Mouse (Mus musculus): ENCODE measurements around the gene Irak3. TPM values are rescaled to one million over a fixed set of nuclear protein-coding genes. Genes with fewer than 3 reads are reported as not detected.
A peak's percentile ranks its signal among the peaks of the same experiment; 100 is the strongest.

The Irak3 gene
- 1.6 and 1.7 TPM in 2 replicates for polyA plus RNA-seq (2015; fragmentation: Nextera tagmentation; extraction: Ambion mirVana)

DNA sequence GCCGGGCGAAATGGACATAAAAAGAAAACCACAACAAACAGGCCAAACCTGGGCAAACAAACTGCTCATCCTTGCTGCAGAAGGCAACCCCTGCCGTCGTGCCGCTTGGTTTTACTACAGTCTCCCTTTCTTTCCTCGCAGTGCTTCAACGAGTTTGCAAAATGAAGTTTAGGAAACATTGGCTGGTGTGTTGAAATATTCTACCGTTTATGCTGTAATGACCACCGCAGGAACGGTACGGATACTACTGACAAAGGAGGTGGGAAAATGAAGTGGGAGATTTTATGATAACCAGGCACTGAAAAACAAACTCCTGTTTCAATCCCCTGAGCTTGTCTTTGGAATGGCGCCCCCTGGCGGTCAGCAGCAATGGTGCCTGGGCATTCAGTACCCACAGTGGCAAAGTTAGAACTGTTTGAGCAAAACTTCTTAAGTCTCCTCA is at the start of gene Irak3:
Irak3 (minus strand) TSS at position 170 of the 442 bp plus-strand sequence.
- no peaks in the 10 kb centered on the region for H3K36me3 ChIP-seq (ENCODE audit: insufficient read depth, low read length)
- H3K9ac ChIP-seq (replicated peaks; ENCODE audit: low read depth), result peak within 1 kb of the TSS; percentile 44
- DNase-seq (ENCODE audit: low spot score) (peak; percentile 89), ATAC-seq (peak; percentile 74)
- peak within 1 kb of the TSS; percentile 49 for H3K27ac ChIP-seq (ENCODE audit: low read length)
- no peaks in the 10 kb centered on the region for H3K4me1 ChIP-seq (ENCODE audit: insufficient read depth, low read depth, low read length)
- H3K4me3 ChIP-seq (ENCODE audit: low read depth, low read length), result peak within 1 kb of the TSS; percentile 58
- H3K27me3 ChIP-seq (replicated peaks; ENCODE audit: insufficient read depth, low read length), result no peaks in the 10 kb centered on the region
- H3K4me2 ChIP-seq (replicated peaks; ENCODE audit: low read depth, low read length), result peak within 1 kb of the TSS; percentile 87
- no peaks in the 10 kb centered on the region for H3K9me3 ChIP-seq (ENCODE audit: low read length)
- under 1% methylated on average over 13 of the region's 13 CpGs for WGBS
- no peak for TF ChIP-seq EP300 (IDR thresholded peaks at IDR 0.05)
- TF ChIP-seq CTCF (IDR thresholded peaks at IDR 0.05), result peak; percentile 96

DNA sequence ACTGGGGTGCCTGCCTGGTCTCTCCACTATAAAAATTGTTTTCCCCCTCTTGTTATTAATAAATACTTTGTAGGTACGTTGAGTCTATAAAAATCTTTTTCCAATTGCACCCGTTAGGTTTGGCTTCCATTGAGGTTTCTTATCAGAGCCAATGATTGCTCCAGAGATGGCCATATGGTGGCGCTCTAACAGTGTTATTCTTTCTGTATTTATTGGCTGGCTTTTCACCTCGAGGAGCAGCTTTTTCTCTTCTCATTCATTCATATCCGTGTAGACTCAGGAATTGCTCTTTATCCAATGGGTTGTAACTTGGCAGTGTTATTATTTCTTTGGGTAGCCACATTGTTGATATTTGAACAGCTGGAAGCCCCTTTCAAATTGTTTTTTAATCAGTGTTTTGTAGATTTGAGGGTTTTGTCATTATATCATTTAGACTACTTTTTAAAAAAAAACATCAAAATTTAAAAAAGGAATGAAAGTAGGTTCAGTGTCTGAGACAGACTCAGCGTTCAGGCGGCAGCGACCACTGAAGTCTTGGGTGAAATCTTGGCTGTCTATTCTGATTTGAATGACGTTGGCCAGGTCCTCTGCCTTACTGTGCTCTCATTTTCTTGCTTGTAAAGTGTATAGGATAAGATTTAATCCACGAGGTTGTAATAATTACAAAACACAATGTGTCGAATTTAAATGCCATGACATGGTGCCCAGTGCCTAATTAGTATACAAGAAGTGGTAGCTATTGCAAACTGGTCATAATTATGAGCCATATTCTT is 49.2 kb upstream of the Irak3 start:
- no peak for TF ChIP-seq EP300 (IDR thresholded peaks at IDR 0.05)
- TF ChIP-seq CTCF (IDR thresholded peaks at IDR 0.05), result peak; percentile 26; the same call in 1 of the 2 replicates
- Histone ChIP-seq H3K9ac (replicated peaks; ENCODE audit: low read depth) (no peak overlapping the region), H3K27me3 (replicated peaks; ENCODE audit: insufficient read depth, low read length) (no peaks in the 10 kb centered on the region), H3K27ac (ENCODE audit: low read length) (no peak overlapping the region), H3K36me3 (ENCODE audit: insufficient read depth, low read length) (no peaks in the 10 kb centered on the region), H3K9me3 (ENCODE audit: low read length) (no peaks in the 10 kb centered on the region), H3K4me1 (ENCODE audit: insufficient read depth, low read depth, low read length) (no peaks in the 10 kb centered on the region), H3K4me2 (replicated peaks; ENCODE audit: low read depth, low read length) (no peak overlapping the region), H3K4me3 (ENCODE audit: low read depth, low read length) (no peak overlapping the region)
- ATAC-seq, result no peak
- DNase-seq (ENCODE audit: low spot score), result no peak
- WGBS, result 57% methylated on average over 11 of the region's 11 CpGs

DNA sequence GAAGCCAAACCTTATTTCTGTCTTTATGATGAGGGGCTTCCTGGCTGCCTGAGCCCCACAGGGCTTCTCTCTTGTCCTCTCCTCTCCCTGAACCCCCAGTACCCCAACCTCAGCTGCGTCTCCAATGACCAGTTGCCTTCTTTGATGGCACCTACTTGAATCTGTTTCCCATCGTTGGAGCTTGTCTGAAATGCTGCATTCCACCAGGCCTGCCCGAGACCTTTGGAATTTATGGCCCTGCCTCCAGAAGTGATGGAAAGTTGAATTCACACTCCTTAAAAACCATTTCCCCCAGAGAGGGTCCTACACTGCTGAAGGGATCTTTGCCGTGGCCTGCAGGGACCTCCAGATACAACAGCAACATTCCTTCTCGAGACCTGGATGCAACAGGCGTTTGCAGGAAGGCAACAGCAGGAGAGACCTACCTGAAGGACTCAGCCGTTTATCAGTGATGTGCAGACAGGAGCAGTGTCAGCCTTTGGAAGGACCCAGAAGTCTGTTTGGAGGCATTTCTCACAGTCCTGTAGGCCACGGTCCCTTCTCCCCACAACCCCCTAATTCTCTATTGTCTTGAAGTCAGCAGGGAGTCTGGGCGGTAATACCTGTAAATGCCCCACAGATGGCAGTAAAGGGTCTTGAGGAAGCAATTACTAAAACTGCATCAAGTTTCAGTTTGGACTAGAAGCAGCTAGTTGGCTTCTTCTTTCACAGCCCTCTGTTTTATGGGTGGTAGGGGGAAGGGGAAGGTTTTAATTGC is 45.2 kb upstream of the Irak3 start:
- TF ChIP-seq EP300 (IDR thresholded peaks at IDR 0.05) (no peak), CTCF (IDR thresholded peaks at IDR 0.05) (peak; percentile 83)
- Histone ChIP-seq H3K9me3 (ENCODE audit: low read length) (no peaks in the 10 kb centered on the region), H3K9ac (replicated peaks; ENCODE audit: low read depth) (no peak overlapping the region), H3K27ac (ENCODE audit: low read length) (no peak overlapping the region), H3K4me3 (ENCODE audit: low read depth, low read length) (no peak overlapping the region), H3K4me2 (replicated peaks; ENCODE audit: low read depth, low read length) (no peak overlapping the region), H3K4me1 (ENCODE audit: insufficient read depth, low read depth, low read length) (no peaks in the 10 kb centered on the region), H3K27me3 (replicated peaks; ENCODE audit: insufficient read depth, low read length) (no peaks in the 10 kb centered on the region), H3K36me3 (ENCODE audit: insufficient read depth, low read length) (no peaks in the 10 kb centered on the region)
- no peak for ATAC-seq
- WGBS, result 38% methylated on average over 9 of the region's 9 CpGs
- DNase-seq (ENCODE audit: low spot score), result peak; percentile 84

DNA sequence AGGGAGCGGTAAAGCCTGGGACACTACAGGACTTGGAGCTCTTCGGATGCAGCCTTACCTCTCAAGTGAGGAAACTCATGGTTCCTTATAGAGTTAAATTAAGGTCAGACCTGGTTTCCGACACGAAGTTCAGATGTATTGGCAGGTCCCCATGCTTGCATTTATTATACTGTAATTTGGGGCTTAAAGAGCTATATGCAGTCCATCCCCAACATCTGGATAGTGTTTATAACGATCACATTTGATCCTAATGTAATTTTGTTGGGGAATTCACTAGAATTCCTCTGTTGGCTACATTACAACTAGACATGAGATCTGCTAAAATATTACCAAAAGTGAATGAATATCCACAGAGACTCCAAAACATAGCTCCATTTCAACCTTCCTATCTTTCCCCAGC is 43.8 kb upstream of the Irak3 start:
- H3K4me1 ChIP-seq (ENCODE audit: insufficient read depth, low read depth, low read length), result no peaks in the 10 kb centered on the region
- no peak overlapping the region for H3K4me3 ChIP-seq (ENCODE audit: low read depth, low read length)
- no peak overlapping the region for H3K27ac ChIP-seq (ENCODE audit: low read length)
- WGBS, result 72% methylated on average over 5 of the region's 5 CpGs
- H3K9ac ChIP-seq (replicated peaks; ENCODE audit: low read depth), result no peak overlapping the region
- no peak for DNase-seq (ENCODE audit: low spot score)
- TF ChIP-seq EP300 (IDR thresholded peaks at IDR 0.05), result no peak
- TF ChIP-seq CTCF (IDR thresholded peaks at IDR 0.05), result no peak
- H3K27me3 ChIP-seq (replicated peaks; ENCODE audit: insufficient read depth, low read length), result no peaks in the 10 kb centered on the region
- H3K36me3 ChIP-seq (ENCODE audit: insufficient read depth, low read length), result no peaks in the 10 kb centered on the region
- no peak overlapping the region for H3K4me2 ChIP-seq (replicated peaks; ENCODE audit: low read depth, low read length)
- ATAC-seq, result no peak
- H3K9me3 ChIP-seq (ENCODE audit: low read length), result no peaks in the 10 kb centered on the region

DNA sequence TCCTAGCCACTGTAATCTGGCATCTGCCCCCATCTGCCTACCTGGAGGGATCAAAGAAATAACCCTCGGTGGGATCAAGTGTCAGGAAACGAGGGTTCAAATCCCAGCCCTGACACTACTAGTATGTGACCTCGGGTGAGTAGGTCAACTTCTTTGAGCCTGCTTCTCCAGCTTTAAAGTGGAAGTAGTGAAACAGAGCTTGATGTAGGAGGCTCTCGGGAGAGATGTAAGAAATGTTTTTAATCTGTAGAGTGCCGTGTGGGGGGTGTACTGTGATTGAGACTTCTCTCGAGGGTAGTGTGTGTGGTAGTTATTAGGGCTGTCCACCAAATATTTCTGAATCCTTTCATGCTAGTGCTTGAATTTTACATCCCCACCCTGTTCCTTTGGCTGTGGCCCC is 40.5 kb upstream of the Irak3 start:
- 50% methylated on average over 6 of the region's 6 CpGs for WGBS
- H3K36me3 ChIP-seq (ENCODE audit: insufficient read depth, low read length), result no peaks in the 10 kb centered on the region
- H3K4me3 ChIP-seq (ENCODE audit: low read depth, low read length), result no peak overlapping the region
- H3K4me1 ChIP-seq (ENCODE audit: insufficient read depth, low read depth, low read length), result no peaks in the 10 kb centered on the region
- H3K9me3 ChIP-seq (ENCODE audit: low read length), result no peaks in the 10 kb centered on the region
- no peak overlapping the region for H3K4me2 ChIP-seq (replicated peaks; ENCODE audit: low read depth, low read length)
- ATAC-seq (no peak), DNase-seq (ENCODE audit: low spot score) (no peak)
- H3K27ac ChIP-seq (ENCODE audit: low read length), result no peak overlapping the region
- no peaks in the 10 kb centered on the region for H3K27me3 ChIP-seq (replicated peaks; ENCODE audit: insufficient read depth, low read length)
- TF ChIP-seq CTCF (IDR thresholded peaks at IDR 0.05) (no peak), EP300 (IDR thresholded peaks at IDR 0.05) (no peak)
- no peak overlapping the region for H3K9ac ChIP-seq (replicated peaks; ENCODE audit: low read depth)

DNA sequence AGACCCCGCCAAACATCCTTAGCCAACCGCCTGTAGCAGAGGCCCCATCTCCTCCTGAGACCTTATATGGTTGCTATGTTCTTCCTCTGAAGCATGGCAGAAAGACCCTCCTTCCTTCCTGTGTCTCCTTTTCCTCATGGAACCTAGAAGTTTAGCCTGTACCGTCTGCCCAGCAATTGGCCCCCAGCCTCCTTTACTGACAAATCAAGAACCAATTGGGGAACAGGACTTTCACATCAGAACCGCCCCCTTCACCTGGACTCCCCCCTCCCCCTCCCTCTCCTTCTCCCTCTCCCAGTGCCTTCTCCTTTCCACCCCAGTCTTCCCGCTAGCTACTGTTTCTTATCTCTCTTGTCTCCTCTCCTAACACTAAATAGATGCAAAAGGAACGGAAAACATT is 37.5 kb upstream of the Irak3 start:
- TF ChIP-seq EP300 (IDR thresholded peaks at IDR 0.05), result no peak
- TF ChIP-seq CTCF (IDR thresholded peaks at IDR 0.05), result no peak
- Histone ChIP-seq H3K9me3 (ENCODE audit: low read length) (no peaks in the 10 kb centered on the region), H3K36me3 (ENCODE audit: insufficient read depth, low read length) (no peaks in the 10 kb centered on the region), H3K27ac (ENCODE audit: low read length) (no peak overlapping the region), H3K27me3 (replicated peaks; ENCODE audit: insufficient read depth, low read length) (no peaks in the 10 kb centered on the region), H3K4me3 (ENCODE audit: low read depth, low read length) (no peak overlapping the region), H3K4me2 (replicated peaks; ENCODE audit: low read depth, low read length) (no peak overlapping the region), H3K4me1 (ENCODE audit: insufficient read depth, low read depth, low read length) (no peaks in the 10 kb centered on the region), H3K9ac (replicated peaks; ENCODE audit: low read depth) (no peak overlapping the region)
- 39% methylated on average over 6 of the region's 6 CpGs for WGBS
- no peak for DNase-seq (ENCODE audit: low spot score)
- no peak for ATAC-seq
